Mouse (Mus musculus): ENCODE measurements around the gene Fam53b. TPM values are rescaled to one million over a fixed set of nuclear protein-coding genes. Genes with fewer than 3 reads are reported as not detected.

The Fam53b gene
- polyA plus RNA-seq, 1 experiment from 2014 or later, result 11.9 TPM

DNA sequence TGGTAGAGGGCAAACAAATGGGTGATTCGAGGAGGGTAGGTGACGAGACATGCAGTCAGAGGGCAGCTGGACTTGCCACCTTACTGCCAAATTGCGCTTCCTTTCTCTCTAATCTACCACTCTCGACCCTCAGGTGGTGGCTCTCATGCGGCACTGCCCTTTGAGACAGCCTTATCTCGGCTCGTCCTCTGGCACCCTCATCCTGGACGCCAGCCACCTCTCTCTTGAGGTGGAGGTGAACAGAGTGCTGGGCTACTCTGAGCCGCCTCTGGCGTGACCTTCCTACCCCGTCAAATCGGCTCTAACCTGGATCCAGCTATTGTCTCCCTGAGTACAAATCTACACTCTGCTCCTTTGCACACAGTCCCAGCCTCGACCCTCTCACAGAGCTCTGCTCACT is 35.1 kb downstream of the Fam53b start:
- H3K9me3 ChIP-seq (replicated peaks; ENCODE audit: control insufficient read depth, low read length), result no peaks in the 10 kb centered on the region
- H3K4me3 ChIP-seq (ENCODE audit: low read depth, low read length), result no peak overlapping the region
- peaks cover 28% of the 10 kb centered on the region for H3K4me1 ChIP-seq (ENCODE audit: control insufficient read depth, insufficient read depth, low read length)
- H3K27me3 ChIP-seq (ENCODE audit: control insufficient read depth, insufficient read depth, low read length), result no peaks in the 10 kb centered on the region
- 65% methylated on average over 13 of the region's 13 CpGs for WGBS (ENCODE audit: insufficient replicate concordance)
- 0 out of 2 replicates have a peak, but pooled peaks cover 3% of the 10 kb centered on the region for H3K36me3 ChIP-seq (ENCODE audit: control insufficient read depth, insufficient read depth, low read length)
- no peak for ATAC-seq (replicated peaks; ENCODE audit: insufficient number of reproducible peaks, low FRiP score, low TSS enrichment)
- no peak overlapping the region for H3K9ac ChIP-seq (ENCODE audit: low read depth, low read length)
- no peak overlapping the region for H3K4me2 ChIP-seq
- H3K27ac ChIP-seq (ENCODE audit: low read depth, low read length), result no peak overlapping the region

DNA sequence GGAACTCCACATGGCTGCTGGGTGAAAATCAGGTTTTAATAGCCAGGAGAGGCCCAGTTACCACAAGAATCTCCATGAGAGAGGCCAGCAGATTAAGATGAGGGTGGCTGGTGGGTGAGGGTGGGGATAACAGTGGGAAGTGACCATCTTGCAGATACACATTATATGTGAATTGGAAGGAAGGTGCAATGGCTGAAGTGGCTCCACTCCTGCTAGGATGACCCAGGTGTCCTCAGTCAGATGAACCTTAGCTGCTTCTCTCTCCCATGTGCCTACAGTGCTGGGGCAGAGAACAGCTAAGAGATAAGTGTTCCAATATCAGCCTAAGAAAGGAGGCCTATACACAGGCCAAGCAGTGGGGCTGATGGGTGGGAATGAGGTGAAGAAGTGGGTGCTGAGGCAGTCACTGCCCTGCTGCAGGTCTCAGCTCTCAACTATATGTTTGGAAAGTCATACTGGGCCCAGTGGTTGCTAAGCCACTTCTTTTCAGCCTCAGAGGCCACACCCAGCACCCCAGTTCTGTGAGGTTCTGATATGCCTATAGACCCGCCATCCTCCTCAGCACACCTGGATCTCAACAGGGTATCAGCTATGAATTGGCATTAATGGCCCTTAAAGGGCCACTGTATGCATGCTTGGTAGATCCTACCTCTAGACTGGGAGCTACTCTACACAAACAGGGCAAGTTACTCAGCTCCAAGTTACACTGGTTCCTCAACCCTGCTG is 35.8 kb downstream of the Fam53b start:
- no peaks in the 10 kb centered on the region for H3K27me3 ChIP-seq (ENCODE audit: control insufficient read depth, insufficient read depth, low read length)
- H3K4me2 ChIP-seq, result no peak overlapping the region
- 0 out of 2 replicates have a peak, but pooled peaks cover 3% of the 10 kb centered on the region for H3K36me3 ChIP-seq (ENCODE audit: control insufficient read depth, insufficient read depth, low read length)
- peaks cover 28% of the 10 kb centered on the region for H3K4me1 ChIP-seq (ENCODE audit: control insufficient read depth, insufficient read depth, low read length)
- no peak overlapping the region for H3K27ac ChIP-seq (ENCODE audit: low read depth, low read length)
- H3K4me3 ChIP-seq (ENCODE audit: low read depth, low read length), result no peak overlapping the region
- no peak overlapping the region for H3K9ac ChIP-seq (ENCODE audit: low read depth, low read length)
- WGBS (ENCODE audit: insufficient replicate concordance), result 92% methylated on average over 1 of the region's 1 CpGs
- H3K9me3 ChIP-seq (replicated peaks; ENCODE audit: control insufficient read depth, low read length), result no peaks in the 10 kb centered on the region
- ATAC-seq (replicated peaks; ENCODE audit: insufficient number of reproducible peaks, low FRiP score, low TSS enrichment), result no peak

DNA sequence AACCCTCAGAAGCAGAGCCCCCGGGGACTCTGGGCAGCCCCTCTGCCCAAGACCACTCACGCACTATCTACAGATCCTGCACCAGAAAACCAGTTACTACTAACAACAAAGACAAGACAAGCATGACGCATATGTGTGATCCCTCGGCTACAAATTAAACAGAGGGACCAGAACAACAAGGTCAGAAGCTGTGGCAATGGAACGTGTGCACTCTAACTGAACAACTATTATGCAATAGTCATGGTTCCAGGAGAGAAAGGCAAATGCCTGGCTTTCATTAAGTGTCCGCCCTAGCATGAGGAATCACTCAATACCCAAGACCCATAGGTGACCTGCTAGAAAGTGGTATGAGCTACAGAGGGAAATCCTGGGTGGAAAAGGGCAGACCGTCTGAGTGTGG is 36.6 kb downstream of the Fam53b start:
- Histone ChIP-seq H3K36me3 (ENCODE audit: control insufficient read depth, insufficient read depth, low read length) (0 out of 2 replicates have a peak, but pooled peaks cover 3% of the 10 kb centered on the region), H3K4me2 (no peak overlapping the region), H3K27me3 (ENCODE audit: control insufficient read depth, insufficient read depth, low read length) (no peaks in the 10 kb centered on the region), H3K4me3 (ENCODE audit: low read depth, low read length) (no peak overlapping the region), H3K9ac (ENCODE audit: low read depth, low read length) (no peak overlapping the region), H3K9me3 (replicated peaks; ENCODE audit: control insufficient read depth, low read length) (no peaks in the 10 kb centered on the region), H3K27ac (ENCODE audit: low read depth, low read length) (no peak overlapping the region), H3K4me1 (ENCODE audit: control insufficient read depth, insufficient read depth, low read length) (peaks cover 30% of the 10 kb centered on the region)
- no peak for ATAC-seq (replicated peaks; ENCODE audit: insufficient number of reproducible peaks, low FRiP score, low TSS enrichment)
- WGBS (ENCODE audit: insufficient replicate concordance), result 87% methylated on average over 7 of the region's 7 CpGs

DNA sequence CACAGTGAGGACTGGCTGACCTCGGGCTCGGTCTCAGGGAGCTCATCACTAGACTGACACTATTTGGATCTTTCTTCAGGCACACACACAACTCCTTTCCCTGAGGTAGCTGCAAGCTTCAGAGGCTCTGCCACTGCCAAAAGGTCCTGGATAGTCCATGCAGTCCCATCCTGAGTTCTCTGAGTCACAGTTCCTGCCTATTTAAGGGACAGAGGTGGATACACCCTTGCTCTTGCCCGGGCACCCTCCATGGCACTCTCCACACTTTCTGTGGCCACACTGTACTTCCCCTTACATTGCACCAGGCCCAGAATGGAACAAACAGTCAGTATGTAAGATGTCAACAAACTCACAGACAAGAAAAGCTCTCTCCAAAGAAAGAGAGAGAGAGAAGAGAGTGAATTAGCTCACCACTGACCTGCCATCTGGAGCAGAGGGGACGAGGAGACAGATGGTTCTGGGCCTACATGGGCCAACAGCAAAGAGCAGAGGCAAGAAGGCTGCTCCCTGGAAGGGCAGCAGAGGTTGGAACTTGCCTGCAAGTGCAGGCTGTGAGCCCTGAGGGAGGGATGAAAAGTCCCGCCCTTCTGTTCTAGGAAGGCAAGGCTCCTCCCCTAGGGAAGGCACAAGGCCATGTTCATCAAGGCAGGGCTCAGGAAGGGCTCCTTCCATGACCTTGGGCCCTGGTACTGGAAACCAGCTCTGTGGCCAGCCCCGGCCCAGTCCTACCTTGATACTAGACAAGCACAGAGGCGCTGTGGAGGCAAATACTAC is 37.2 kb downstream of the Fam53b start:
- no peak for ATAC-seq (replicated peaks; ENCODE audit: insufficient number of reproducible peaks, low FRiP score, low TSS enrichment)

DNA sequence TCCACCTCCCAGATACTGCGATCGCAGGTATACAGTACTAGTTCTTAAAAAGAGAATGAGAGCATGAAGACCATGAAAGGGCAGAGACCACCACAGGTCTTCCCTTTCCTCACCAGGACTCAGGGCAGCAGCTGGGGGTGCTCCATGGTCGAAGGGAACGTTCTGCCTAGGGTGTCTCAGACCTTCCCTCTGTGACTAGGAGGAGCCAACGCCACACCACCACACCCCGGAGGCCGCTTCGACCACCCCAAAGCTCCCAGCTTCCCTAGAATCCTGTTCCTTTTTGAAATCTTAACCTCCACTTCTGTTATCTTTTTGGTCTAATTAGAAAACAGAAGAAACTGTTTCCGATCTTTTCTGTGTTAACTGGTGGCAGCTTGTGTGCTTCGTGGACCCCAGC is 37.8 kb downstream of the Fam53b start:
- no peak overlapping the region for H3K9ac ChIP-seq (ENCODE audit: low read depth, low read length)
- H3K36me3 ChIP-seq (ENCODE audit: control insufficient read depth, insufficient read depth, low read length), result 0 out of 2 replicates have a peak, but pooled peaks cover 3% of the 10 kb centered on the region
- H3K27me3 ChIP-seq (ENCODE audit: control insufficient read depth, insufficient read depth, low read length), result no peaks in the 10 kb centered on the region
- no peak for ATAC-seq (replicated peaks; ENCODE audit: insufficient number of reproducible peaks, low FRiP score, low TSS enrichment)
- H3K4me1 ChIP-seq (ENCODE audit: control insufficient read depth, insufficient read depth, low read length), result peaks cover 19% of the 10 kb centered on the region
- no peaks in the 10 kb centered on the region for H3K9me3 ChIP-seq (replicated peaks; ENCODE audit: control insufficient read depth, low read length)
- no peak overlapping the region for H3K4me2 ChIP-seq
- WGBS (ENCODE audit: insufficient replicate concordance), result 92% methylated on average over 10 of the region's 10 CpGs
- no peak overlapping the region for H3K4me3 ChIP-seq (ENCODE audit: low read depth, low read length)
- no peak overlapping the region for H3K27ac ChIP-seq (ENCODE audit: low read depth, low read length)

More for the DNA sequence above, 37.2 kb downstream of the Fam53b start:
- H3K27ac ChIP-seq (ENCODE audit: low read depth, low read length), result no peak overlapping the region
- no peak overlapping the region for H3K4me2 ChIP-seq
- no peaks in the 10 kb centered on the region for H3K9me3 ChIP-seq (replicated peaks; ENCODE audit: control insufficient read depth, low read length)
- H3K27me3 ChIP-seq (ENCODE audit: control insufficient read depth, insufficient read depth, low read length), result no peaks in the 10 kb centered on the region
- WGBS (ENCODE audit: insufficient replicate concordance), result 79% methylated on average over 7 of the region's 7 CpGs
- H3K4me1 ChIP-seq (ENCODE audit: control insufficient read depth, insufficient read depth, low read length), result peaks cover 25% of the 10 kb centered on the region
- H3K36me3 ChIP-seq (ENCODE audit: control insufficient read depth, insufficient read depth, low read length), result 0 out of 2 replicates have a peak, but pooled peaks cover 3% of the 10 kb centered on the region
- no peak overlapping the region for H3K9ac ChIP-seq (ENCODE audit: low read depth, low read length)
- H3K4me3 ChIP-seq (ENCODE audit: low read depth, low read length), result no peak overlapping the region

DNA sequence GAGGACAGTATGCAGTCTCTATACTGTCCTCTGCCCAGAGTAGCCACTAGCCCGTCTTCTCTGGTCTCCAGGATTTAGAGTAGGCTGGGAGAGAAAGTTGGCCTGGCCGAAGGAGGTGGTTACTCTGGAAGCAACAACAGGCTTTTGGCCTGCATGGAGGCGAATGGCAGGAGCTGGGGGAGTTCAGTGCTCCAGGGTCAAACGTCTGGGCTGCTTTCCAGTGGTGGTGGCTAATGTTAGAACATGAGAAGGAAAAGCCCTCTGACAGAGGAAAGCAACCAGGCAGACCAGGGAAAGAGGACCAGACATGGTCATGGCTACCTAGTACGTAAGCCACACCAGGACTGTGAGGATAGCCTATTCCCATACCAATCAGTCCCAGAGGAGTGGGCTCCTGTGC is 38.4 kb downstream of the Fam53b start:
- 81% methylated on average over 5 of the region's 5 CpGs for WGBS (ENCODE audit: insufficient replicate concordance)
- no peaks in the 10 kb centered on the region for H3K9me3 ChIP-seq (replicated peaks; ENCODE audit: control insufficient read depth, low read length)
- H3K4me2 ChIP-seq, result no peak overlapping the region
- 0 out of 2 replicates have a peak, but pooled peaks cover 3% of the 10 kb centered on the region for H3K36me3 ChIP-seq (ENCODE audit: control insufficient read depth, insufficient read depth, low read length)
- H3K9ac ChIP-seq (ENCODE audit: low read depth, low read length), result no peak overlapping the region
- peaks cover 13% of the 10 kb centered on the region; the same call in 1 of the 2 replicates for H3K4me1 ChIP-seq (ENCODE audit: control insufficient read depth, insufficient read depth, low read length)
- H3K27me3 ChIP-seq (ENCODE audit: control insufficient read depth, insufficient read depth, low read length), result 0 out of 2 replicates have a peak, but pooled peaks cover under 1% of the 10 kb centered on the region
- H3K4me3 ChIP-seq (ENCODE audit: low read depth, low read length), result no peak overlapping the region
- no peak for ATAC-seq (replicated peaks; ENCODE audit: insufficient number of reproducible peaks, low FRiP score, low TSS enrichment)
- no peak overlapping the region for H3K27ac ChIP-seq (ENCODE audit: low read depth, low read length)

DNA sequence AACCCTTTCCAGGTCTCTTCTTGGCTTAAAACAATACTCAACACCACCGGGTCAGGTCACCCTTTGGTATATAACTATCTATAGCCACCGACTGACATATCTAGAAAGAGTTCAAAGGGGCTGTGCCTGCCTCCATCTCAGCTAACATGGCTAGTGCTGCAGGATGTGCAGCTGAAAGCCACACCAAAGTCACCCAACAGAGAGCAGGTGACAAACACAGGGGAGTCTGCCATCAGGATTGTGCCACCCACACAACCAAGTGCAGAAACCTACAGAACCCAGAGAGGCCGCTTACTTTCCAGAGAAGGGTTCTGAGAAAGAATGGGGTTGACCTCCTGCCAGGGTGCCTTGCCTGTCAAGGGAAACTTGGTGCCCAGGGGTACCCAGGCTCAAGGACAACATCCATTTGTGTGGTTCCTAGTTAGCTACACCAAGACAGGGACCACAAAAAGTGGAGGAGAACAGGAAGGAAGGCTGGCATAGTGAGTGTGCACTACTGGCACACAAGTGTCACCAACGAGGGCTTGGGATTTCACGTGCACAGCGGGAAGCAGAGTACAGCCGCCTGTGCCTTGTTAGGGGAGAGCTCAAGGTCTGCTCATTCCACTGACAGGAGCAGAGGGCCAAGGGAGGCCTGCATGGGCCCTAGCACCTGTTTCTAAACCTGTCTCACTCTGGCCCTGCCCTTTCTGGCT is 40.5 kb downstream of the Fam53b start:
- H3K4me3 ChIP-seq (ENCODE audit: low read depth, low read length), result no peak overlapping the region
- 0 out of 2 replicates have a peak, but pooled peaks cover 2% of the 10 kb centered on the region for H3K27me3 ChIP-seq (ENCODE audit: control insufficient read depth, insufficient read depth, low read length)
- 0 out of 2 replicates have a peak, but pooled peaks cover 5% of the 10 kb centered on the region for H3K36me3 ChIP-seq (ENCODE audit: control insufficient read depth, insufficient read depth, low read length)
- no peak overlapping the region for H3K27ac ChIP-seq (ENCODE audit: low read depth, low read length)
- no peak overlapping the region for H3K4me2 ChIP-seq
- no peaks in the 10 kb centered on the region for H3K9me3 ChIP-seq (replicated peaks; ENCODE audit: control insufficient read depth, low read length)
- H3K9ac ChIP-seq (ENCODE audit: low read depth, low read length), result no peak overlapping the region
- WGBS (ENCODE audit: insufficient replicate concordance), result 84% methylated on average over 7 of the region's 7 CpGs
- ATAC-seq (replicated peaks; ENCODE audit: insufficient number of reproducible peaks, low FRiP score, low TSS enrichment), result no peak
- 0 out of 2 replicates have a peak, but pooled peaks cover 5% of the 10 kb centered on the region for H3K4me1 ChIP-seq (ENCODE audit: control insufficient read depth, insufficient read depth, low read length)

DNA sequence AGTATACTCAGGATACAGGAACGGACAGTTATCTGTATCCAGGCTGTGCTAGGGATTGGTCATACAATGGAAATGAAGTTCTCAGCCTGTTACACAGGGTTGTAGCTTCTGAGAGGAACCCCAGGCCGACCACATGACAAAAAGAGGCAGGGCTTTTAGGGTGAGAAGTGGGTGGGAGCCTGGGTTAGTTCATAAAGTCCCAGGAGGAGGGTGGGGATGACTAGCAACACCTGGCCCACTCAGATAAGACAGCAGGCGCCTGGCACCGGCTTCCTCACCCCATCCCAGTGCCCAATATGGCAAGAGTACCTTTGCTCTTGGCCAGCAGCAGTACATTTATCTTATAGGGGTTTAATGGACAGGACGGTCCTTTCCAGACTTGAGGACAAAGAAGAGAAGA is 41.2 kb downstream of the Fam53b start:
- 0 out of 2 replicates have a peak, but pooled peaks cover 2% of the 10 kb centered on the region for H3K27me3 ChIP-seq (ENCODE audit: control insufficient read depth, insufficient read depth, low read length)
- no peak for ATAC-seq (replicated peaks; ENCODE audit: insufficient number of reproducible peaks, low FRiP score, low TSS enrichment)
- H3K9me3 ChIP-seq (replicated peaks; ENCODE audit: control insufficient read depth, low read length), result no peaks in the 10 kb centered on the region
- H3K27ac ChIP-seq (ENCODE audit: low read depth, low read length), result no peak overlapping the region
- H3K4me2 ChIP-seq, result no peak overlapping the region
- no peak overlapping the region for H3K9ac ChIP-seq (ENCODE audit: low read depth, low read length)
- 0 out of 2 replicates have a peak, but pooled peaks cover 2% of the 10 kb centered on the region for H3K36me3 ChIP-seq (ENCODE audit: control insufficient read depth, insufficient read depth, low read length)
- 75% methylated on average over 5 of the region's 5 CpGs for whole genome bisulfite sequencing (ENCODE audit: insufficient replicate concordance)
- 0 out of 2 replicates have a peak, but pooled peaks cover 2% of the 10 kb centered on the region for H3K4me1 ChIP-seq (ENCODE audit: control insufficient read depth, insufficient read depth, low read length)
- H3K4me3 ChIP-seq (ENCODE audit: low read depth, low read length), result no peak overlapping the region
